Mouse (Mus musculus): ENCODE data around the gene Fam19a1. TPM values are rescaled to one million over a fixed set of nuclear protein-coding genes. Genes with fewer than 3 reads are reported as not detected.

Gene Fam19a1
- polyA plus RNA-seq (2016; fragmentation: Nextera tagmentation; extraction: Ambion mirVana): 0.48 and 0.53 TPM in 2 replicates

GRCm38 (mm10) chr6:96112854-96113253, at the start of gene Fam19a1:
TSS of gene Fam19a1 (plus strand) at chr6:96113154.
- no peak within 1 kb of the TSS for H3K4me3 ChIP-seq
- no peaks in the 10 kb centered on the region for H3K9me3 ChIP-seq
- WGBS: 39% methylated on average over 6 of the region's 6 CpGs
- no peak within 1 kb of the TSS for H3K27ac ChIP-seq
- no peaks in the 10 kb centered on the region for H3K36me3 ChIP-seq (replicated peaks)
- peaks cover 22% of the 10 kb centered on the region for H3K4me1 ChIP-seq
- DNase-seq (ENCODE audit: extremely low spot score, low spot score): no peak
- peaks cover 40% of the 10 kb centered on the region for H3K27me3 ChIP-seq (ENCODE audit: poor library complexity, severe bottlenecking)

- WGBS: 93% methylated on average over 4 of the region's 4 CpGs
- Histone ChIP-seq H3K27me3 (ENCODE audit: poor library complexity, severe bottlenecking) (no peaks in the 10 kb centered on the region), H3K36me3 (replicated peaks) (no peaks in the 10 kb centered on the region), H3K9me3 (no peaks in the 10 kb centered on the region), H3K4me1 (no peaks in the 10 kb centered on the region; the same call in 1 of the 2 replicates), H3K27ac (no peak overlapping the region), H3K4me3 (no peak overlapping the region)
- DNase-seq (ENCODE audit: extremely low spot score, low spot score): no peak
Measured at GRCm38 (mm10) chr6:96071080-96071479, 41.9 kb upstream of the Fam19a1 start.

GRCm38 (mm10) chr6:96071567-96071966, 41.4 kb upstream of the Fam19a1 start:
- no peaks in the 10 kb centered on the region for H3K9me3 ChIP-seq

GRCm38 (mm10) chr6:96089961-96090360, 23.0 kb upstream of the Fam19a1 start:
- Histone ChIP-seq H3K9me3 (no peaks in the 10 kb centered on the region), H3K36me3 (replicated peaks) (no peaks in the 10 kb centered on the region)
- 94% methylated on average over 6 of the region's 6 CpGs for WGBS

More at GRCm38 (mm10) chr6:96071567-96071966, 41.4 kb upstream of the Fam19a1 start:
- no peaks in the 10 kb centered on the region for H3K36me3 ChIP-seq (replicated peaks)
- no peak overlapping the region for H3K27ac ChIP-seq
- no peaks in the 10 kb centered on the region for H3K27me3 ChIP-seq (ENCODE audit: poor library complexity, severe bottlenecking)
- H3K4me3 ChIP-seq: no peak overlapping the region
- no peak for DNase-seq (ENCODE audit: extremely low spot score, low spot score)
- H3K4me1 ChIP-seq: no peaks in the 10 kb centered on the region; the same call in 1 of the 2 replicates

GRCm38 (mm10) chr6:96093716-96094115, 19.2 kb upstream of the Fam19a1 start:
- Histone ChIP-seq H3K9me3 (no peaks in the 10 kb centered on the region), H3K27me3 (ENCODE audit: poor library complexity, severe bottlenecking) (no peaks in the 10 kb centered on the region), H3K36me3 (replicated peaks) (no peaks in the 10 kb centered on the region), H3K4me1 (no peaks in the 10 kb centered on the region), H3K27ac (no peak overlapping the region), H3K4me3 (no peak overlapping the region)
- 89% methylated on average over 1 of the region's 1 CpGs for WGBS
- DNase-seq (ENCODE audit: extremely low spot score, low spot score): no peak

More at GRCm38 (mm10) chr6:96089961-96090360, 23.0 kb upstream of the Fam19a1 start:
- Histone ChIP-seq H3K27ac (no peak overlapping the region), H3K4me1 (no peaks in the 10 kb centered on the region), H3K27me3 (ENCODE audit: poor library complexity, severe bottlenecking) (no peaks in the 10 kb centered on the region), H3K4me3 (no peak overlapping the region)
- no peak for DNase-seq (ENCODE audit: extremely low spot score, low spot score)

- no peaks in the 10 kb centered on the region for H3K27me3 ChIP-seq (ENCODE audit: poor library complexity, severe bottlenecking)
- no peaks in the 10 kb centered on the region for H3K36me3 ChIP-seq (replicated peaks)
- 89% methylated on average over 6 of the region's 6 CpGs for WGBS
- no peak overlapping the region for H3K4me3 ChIP-seq
- no peaks in the 10 kb centered on the region for H3K9me3 ChIP-seq
- no peak for DNase-seq (ENCODE audit: extremely low spot score, low spot score)
- no peak overlapping the region for H3K27ac ChIP-seq
- H3K4me1 ChIP-seq: no peaks in the 10 kb centered on the region
Measured at GRCm38 (mm10) chr6:96098225-96098624, 14.7 kb upstream of the Fam19a1 start.

GRCm38 (mm10) chr6:96111656-96112055, 1.3 kb upstream of the Fam19a1 start:
- no peak for DNase-seq (ENCODE audit: extremely low spot score, low spot score)
- peaks cover 15% of the 10 kb centered on the region for H3K4me1 ChIP-seq
- no peaks in the 10 kb centered on the region for H3K9me3 ChIP-seq
- H3K4me3 ChIP-seq: no peak overlapping the region
- 78% methylated on average over 1 of the region's 1 CpGs for WGBS
- no peak overlapping the region for H3K27ac ChIP-seq
- H3K27me3 ChIP-seq (ENCODE audit: poor library complexity, severe bottlenecking): peaks cover 29% of the 10 kb centered on the region
- H3K36me3 ChIP-seq (replicated peaks): no peaks in the 10 kb centered on the region

- Histone ChIP-seq H3K9me3 (no peaks in the 10 kb centered on the region), H3K27ac (no peak overlapping the region), H3K4me3 (no peak overlapping the region), H3K36me3 (replicated peaks) (no peaks in the 10 kb centered on the region), H3K4me1 (peaks cover 22% of the 10 kb centered on the region), H3K27me3 (ENCODE audit: poor library complexity, severe bottlenecking) (peaks cover 45% of the 10 kb centered on the region)
- WGBS: 14% methylated on average over 1 of the region's 1 CpGs
- no peak for DNase-seq (ENCODE audit: extremely low spot score, low spot score)
Measured at GRCm38 (mm10) chr6:96114151-96114550, 1.2 kb downstream of the Fam19a1 start.

GRCm38 (mm10) chr6:96116148-96116533, 3.2 kb downstream of the Fam19a1 start:
- Histone ChIP-seq H3K9me3 (no peaks in the 10 kb centered on the region), H3K27me3 (ENCODE audit: poor library complexity, severe bottlenecking) (peaks cover 45% of the 10 kb centered on the region), H3K4me3 (peak overlapping the region; percentile 62), H3K27ac (peak overlapping the region; percentile 85), H3K4me1 (peaks cover 26% of the 10 kb centered on the region), H3K36me3 (replicated peaks) (no peaks in the 10 kb centered on the region)
- no peak for DNase-seq (ENCODE audit: extremely low spot score, low spot score)
- WGBS: 15% methylated on average over 6 of the region's 6 CpGs

- DNase-seq (ENCODE audit: extremely low spot score, low spot score): peak; percentile 56
- Histone ChIP-seq H3K4me3 (peak overlapping the region; percentile 62), H3K27me3 (ENCODE audit: poor library complexity, severe bottlenecking) (peaks cover 45% of the 10 kb centered on the region), H3K27ac (peak overlapping the region; percentile 85), H3K9me3 (no peaks in the 10 kb centered on the region), H3K36me3 (replicated peaks) (no peaks in the 10 kb centered on the region), H3K4me1 (peaks cover 26% of the 10 kb centered on the region)
- under 1% methylated on average over 32 of the region's 32 CpGs for WGBS
Measured at GRCm38 (mm10) chr6:96116534-96117272, 3.7 kb downstream of the Fam19a1 start.

GRCm38 (mm10) chr6:96143326-96143725, 30.4 kb downstream of the Fam19a1 start:
- no peaks in the 10 kb centered on the region for H3K9me3 ChIP-seq
- no peaks in the 10 kb centered on the region for H3K36me3 ChIP-seq (replicated peaks)
- 93% methylated on average over 1 of the region's 1 CpGs for WGBS
- no peak for DNase-seq (ENCODE audit: extremely low spot score, low spot score)
- H3K27ac ChIP-seq: no peak overlapping the region
- no peaks in the 10 kb centered on the region for H3K4me1 ChIP-seq
- no peaks in the 10 kb centered on the region for H3K27me3 ChIP-seq (ENCODE audit: poor library complexity, severe bottlenecking)
- H3K4me3 ChIP-seq: no peak overlapping the region

- no peaks in the 10 kb centered on the region for H3K27me3 ChIP-seq (ENCODE audit: poor library complexity, severe bottlenecking)
- no peaks in the 10 kb centered on the region for H3K36me3 ChIP-seq (replicated peaks)
- 96% methylated on average over 13 of the region's 13 CpGs for WGBS
- no peaks in the 10 kb centered on the region for H3K9me3 ChIP-seq
- H3K27ac ChIP-seq: no peak overlapping the region
- no peaks in the 10 kb centered on the region for H3K4me1 ChIP-seq
- no peak for DNase-seq (ENCODE audit: extremely low spot score, low spot score)
- no peak overlapping the region for H3K4me3 ChIP-seq
Measured at GRCm38 (mm10) chr6:96165403-96165802, 52.4 kb downstream of the Fam19a1 start.

GRCm38 (mm10) chr6:96165818-96166379, 52.9 kb downstream of the Fam19a1 start, which contains the start of gene 1700123L14Rik:
TSS of gene 1700123L14Rik (minus strand) at chr6:96166243.
- no peaks in the 10 kb centered on the region for H3K9me3 ChIP-seq
- WGBS: 86% methylated on average over 18 of the region's 18 CpGs

More at GRCm38 (mm10) chr6:96165818-96166379, 52.9 kb downstream of the Fam19a1 start, which contains the start of gene 1700123L14Rik:
- Histone ChIP-seq H3K4me3 (no peak within 1 kb of the TSS), H3K27ac (no peak within 1 kb of the TSS), H3K27me3 (ENCODE audit: poor library complexity, severe bottlenecking) (no peaks in the 10 kb centered on the region), H3K4me1 (no peaks in the 10 kb centered on the region), H3K36me3 (replicated peaks) (no peaks in the 10 kb centered on the region)
- no peak for DNase-seq (ENCODE audit: extremely low spot score, low spot score)
